Mouse (Mus musculus) G1E (cell line): ENCODE data around the gene Col26a1. TPM values are rescaled to one million over a fixed set of nuclear protein-coding genes. Genes with fewer than 3 reads are reported as not detected.

Experiments used
- ATAC-seq: 2 replicates; pipeline ENCODE4 v1.8.0; 2016; ENCODE audit warnings: mild to moderate bottlenecking; ENCODE audit not compliant: insufficient number of reproducible peaks, poor library complexity, low FRiP score, severe bottlenecking; ENCODE audit errors: extremely low read depth
- DNase-seq: peaks from one replicate; pipeline ENCODE4 v3.0.0; 2012; ENCODE audit warnings: low spot score
- H3K27me3 ChIP-seq: 2 replicates; pipeline ENCODE4 v1.6.1; 2012; ENCODE audit warnings: mild to moderate bottlenecking, low read length, inconsistent platforms; ENCODE audit not compliant: insufficient read depth
- H3K36me3 ChIP-seq: replicated peaks from 2 replicates; pipeline ENCODE3; 2012; ENCODE audit warnings: mild to moderate bottlenecking, inconsistent platforms
- H3K4me1 ChIP-seq: 2 replicates; pipeline ENCODE4 v1.6.1; 2012; ENCODE audit warnings: low read depth, low read length, inconsistent platforms, mixed read lengths; ENCODE audit not compliant: insufficient read depth
- H3K4me3 ChIP-seq: 2 replicates; pipeline ENCODE4 v1.5.1; 2012; ENCODE audit warnings: low read depth, mild to moderate bottlenecking, inconsistent platforms, low read length, moderate library complexity, mixed read lengths
- H3K9me3 ChIP-seq: replicated peaks from 2 replicates; pipeline ENCODE4 v1.6.1; 2012; ENCODE audit warnings: inconsistent platforms
- CTCF ChIP-seq: IDR thresholded peaks from 2 replicates; pipeline ENCODE4 v1.5.1; 2012; ENCODE audit warnings: low read depth, low read length, inconsistent platforms, mixed read lengths
- GATA1 ChIP-seq: IDR thresholded peaks from 2 replicates; pipeline ENCODE4 v1.6.1; 2012; ENCODE audit warnings: borderline replicate concordance, low read length, inconsistent platforms, mixed read lengths
- GATA2 ChIP-seq: IDR thresholded peaks from 2 replicates; pipeline ENCODE4 v1.6.1; 2012; ENCODE audit warnings: low read depth, low read length, inconsistent platforms, borderline replicate concordance
- POLR2AphosphoS5 ChIP-seq: IDR thresholded peaks from 2 replicates; pipeline ENCODE4 v1.6.1; 2012; ENCODE audit warnings: low read depth, low read length, inconsistent platforms; ENCODE audit not compliant: insufficient replicate concordance
- TAL1 ChIP-seq: conservative IDR thresholded peaks from 2 replicates; pipeline ENCODE4 v1.6.1; 2012; ENCODE audit warnings: low read depth, low read length, inconsistent platforms, mixed read lengths
- polyA plus RNA-seq: library from polyadenylated mRNA; stranded (reverse); fragments of >175 nt; gene quantifications from 2 replicates; pipeline ENCODE4 v1.2.3, GENCODE M21; 2012
- total RNA-seq, 2 experiments: library from RNA; stranded (forward) in 1 of 2; stranded (reverse) in 1 of 2; fragments of 200-1000 nt in 1 of 2; fragments of >200 nt in 1 of 2; fragmentation: Nextera tagmentation in 1 of 2; gene quantifications; 2 replicates each; pipeline ENCODE4 v1.2.3; 2014 to 2017

Col26a1 gene
- total RNA-seq (2014; fragmentation: Nextera tagmentation) (not detected in 2 replicates), total RNA-seq (2017) (0.23 and 0.38 TPM in 2 replicates), polyA plus RNA-seq (not detected in 2 replicates)

- Histone ChIP-seq H3K4me1 (no peaks in the 10 kb centered on the region), H3K36me3 (no peaks in the 10 kb centered on the region), H3K4me3 (no peak within 1 kb of the TSS), H3K27me3 (no peaks in the 10 kb centered on the region; the same call in 1 of the 2 replicates), H3K9me3 (peaks cover 15% of the 10 kb centered on the region)
- TF ChIP-seq CTCF (no peak), GATA2 (no peak), POLR2AphosphoS5 (no peak), GATA1 (no peak), TAL1 (no peak)
- DNase-seq = no peak
- ATAC-seq = no peak
Measured at GRCm38 (mm10) chr5:136882788-136883439, at the start of gene Col26a1. Gene Col26a1 (minus strand): TSS chr5:136883209.

- DNase-seq (no peak), ATAC-seq (no peak)
- H3K27me3 ChIP-seq = no peaks in the 10 kb centered on the region
- H3K9me3 ChIP-seq = no peaks in the 10 kb centered on the region
- peaks cover 4% of the 10 kb centered on the region; the same call in 1 of the 2 replicates for H3K4me1 ChIP-seq
- H3K36me3 ChIP-seq = peaks cover 95% of the 10 kb centered on the region
- H3K4me3 ChIP-seq = no peak overlapping the region
- TF ChIP-seq TAL1 (no peak), POLR2AphosphoS5 (no peak), CTCF (no peak), GATA2 (no peak), GATA1 (no peak)
Measured at GRCm38 (mm10) chr5:136931896-136932295, 48.9 kb upstream of the Col26a1 start.

- no peaks in the 10 kb centered on the region for H3K27me3 ChIP-seq
- H3K4me1 ChIP-seq = peaks cover 3% of the 10 kb centered on the region; the same call in 1 of the 2 replicates
- no peaks in the 10 kb centered on the region for H3K9me3 ChIP-seq
- H3K4me3 ChIP-seq = no peak overlapping the region
- peak; percentile 47 for DNase-seq
- no peak for ATAC-seq
- TF ChIP-seq POLR2AphosphoS5 (no peak), CTCF (peak; percentile 93)
- H3K36me3 ChIP-seq = peaks cover 93% of the 10 kb centered on the region
Measured at GRCm38 (mm10) chr5:136929073-136929472, 46.1 kb upstream of the Col26a1 start.

- H3K36me3 ChIP-seq = peaks cover 74% of the 10 kb centered on the region
- no peak for DNase-seq
- H3K27me3 ChIP-seq = no peaks in the 10 kb centered on the region
- peaks cover 19% of the 10 kb centered on the region for H3K4me1 ChIP-seq
- TF ChIP-seq GATA2 = no peak
- TF ChIP-seq CTCF = no peak
- TF ChIP-seq POLR2AphosphoS5 = no peak
- no peak for TF ChIP-seq GATA1
- TF ChIP-seq TAL1 = no peak
- no peak for ATAC-seq
- H3K9me3 ChIP-seq = no peaks in the 10 kb centered on the region
- no peak overlapping the region for H3K4me3 ChIP-seq
Measured at GRCm38 (mm10) chr5:136923751-136924478, 40.9 kb upstream of the Col26a1 start.

GRCm38 (mm10) chr5:136922830-136923229, 39.8 kb upstream of the Col26a1 start:
- TF ChIP-seq GATA1 (no peak), TAL1 (no peak), GATA2 (no peak), CTCF (no peak), POLR2AphosphoS5 (no peak)
- Histone ChIP-seq H3K36me3 (peaks cover 66% of the 10 kb centered on the region), H3K4me1 (peaks cover 24% of the 10 kb centered on the region), H3K4me3 (no peak overlapping the region), H3K27me3 (no peaks in the 10 kb centered on the region), H3K9me3 (no peaks in the 10 kb centered on the region)
- ATAC-seq (no peak), DNase-seq (no peak)

- peak; percentile 29 for DNase-seq
- H3K9me3 ChIP-seq = peaks cover 3% of the 10 kb centered on the region
- no peak for ATAC-seq
- no peaks in the 10 kb centered on the region for H3K27me3 ChIP-seq
- peaks cover 24% of the 10 kb centered on the region for H3K4me1 ChIP-seq
- TF ChIP-seq GATA2 = no peak
- no peak for TF ChIP-seq TAL1
- TF ChIP-seq GATA1 = no peak
- H3K4me3 ChIP-seq = peak overlapping the region; percentile 79
- peaks cover 53% of the 10 kb centered on the region for H3K36me3 ChIP-seq
Measured at GRCm38 (mm10) chr5:136919546-136920301, 36.7 kb upstream of the Col26a1 start.
